In the genomic region with DNA sequence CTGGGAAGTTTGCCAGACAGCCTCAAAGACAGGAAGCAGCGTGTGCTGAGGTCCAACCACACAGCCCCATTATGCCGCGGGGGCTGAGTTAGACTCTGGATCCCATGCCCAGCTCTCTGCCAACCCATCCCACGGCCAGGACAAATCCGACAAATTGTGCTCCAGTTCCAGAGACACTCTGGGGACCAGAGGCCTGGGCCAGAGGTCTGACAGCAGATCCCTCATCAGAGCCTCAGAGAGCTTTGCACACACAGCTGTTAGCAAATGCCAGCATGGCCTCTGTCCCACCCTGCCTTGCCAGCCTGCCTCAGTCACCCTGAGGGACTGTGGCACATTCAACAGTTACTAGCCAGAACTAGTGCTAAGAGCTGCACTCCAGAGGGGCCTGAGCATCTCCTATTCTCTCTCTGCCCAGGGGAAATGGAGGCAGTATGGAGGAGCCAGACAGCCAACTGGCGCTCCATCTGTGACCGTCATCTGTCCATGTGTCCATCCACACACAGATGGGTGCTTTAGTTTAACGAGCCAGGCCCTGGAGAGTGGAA, we compare ENCODE assay signal across 14 mouse cellular contexts. TPM values are rescaled to one million over a fixed set of nuclear protein-coding genes. Genes with fewer than 3 reads are reported as not detected.
DNase-seq lines count a peak whose midpoint lies in the region; ATAC-seq and TF ChIP-seq lines count a peak whose summit lies in the region.
"Had no signal": no experiment of that assay in that cellular context is flagged by ENCODE, and none has a peak within 500 bp of the region (broad histone marks: within the 10 kb centered on the region; RNA-seq: fewer than 3 reads in every experiment).

No protein-coding gene starts in this region.

- ATAC-seq in hindbrain, postnatal 0 days, result peak; percentile 27; the same call in 1 of the 2 replicates
- ATAC-seq in liver, embryonic 12.5 days, result no peak
- ATAC-seq in kidney, embryonic 14.5 days (ENCODE audit: low FRiP score, low TSS enrichment), result no peak
- ATAC-seq: activated CD4-positive, CD25-positive, alpha-beta regulatory T cell, adult 4 months had no signal

- H3K27ac ChIP-seq in hindbrain, postnatal 0 days, result no peak overlapping the region; the same call in 1 of the 2 replicates
- H3K27ac ChIP-seq in liver, embryonic 12.5 days, result no peak overlapping the region
- H3K27ac ChIP-seq in kidney, embryonic 14.5 days (ENCODE audit: low read depth, low read length), result no peak overlapping the region
- H3K27ac ChIP-seq: liver, embryonic 14.5 days had no signal

- no peaks in the 10 kb centered on the region for H3K27me3 ChIP-seq in hindbrain, postnatal 0 days (ENCODE audit: insufficient read depth, low read length)
- H3K27me3 ChIP-seq in liver, embryonic 12.5 days (replicated peaks), result peaks cover 99% of the 10 kb centered on the region
- peaks cover 21% of the 10 kb centered on the region for H3K27me3 ChIP-seq in kidney, embryonic 14.5 days (ENCODE audit: control insufficient read depth, insufficient read depth, low read length)

- H3K4me2 ChIP-seq in hindbrain, postnatal 0 days (ENCODE audit: low read depth, low read length), result no peak overlapping the region
- no peak overlapping the region for H3K4me2 ChIP-seq in liver, embryonic 12.5 days
- H3K4me2 ChIP-seq in kidney, embryonic 14.5 days (replicated peaks; ENCODE audit: low read depth, low read length), result no peak overlapping the region

- no peak for TF ChIP-seq CTCF in hindbrain, postnatal 0 days (IDR thresholded peaks at IDR 0.05; ENCODE audit: low read depth)

- no peaks in the 10 kb centered on the region for H3K9me3 ChIP-seq in hindbrain, postnatal 0 days (ENCODE audit: low read length)
- no peaks in the 10 kb centered on the region for H3K9me3 ChIP-seq in liver, embryonic 12.5 days (replicated peaks)
- H3K9me3 ChIP-seq in kidney, embryonic 14.5 days (ENCODE audit: control insufficient read depth, low read length), result no peaks in the 10 kb centered on the region

- H3K4me1 ChIP-seq in hindbrain, postnatal 0 days (ENCODE audit: insufficient read depth, low read length), result peaks cover 29% of the 10 kb centered on the region
- peaks cover 9% of the 10 kb centered on the region for H3K4me1 ChIP-seq in liver, embryonic 12.5 days
- peaks cover 29% of the 10 kb centered on the region for H3K4me1 ChIP-seq in kidney, embryonic 14.5 days (ENCODE audit: control insufficient read depth, insufficient read depth, low read length)

- H3K36me3 ChIP-seq in hindbrain, postnatal 0 days (ENCODE audit: insufficient read depth, low read length), result no peaks in the 10 kb centered on the region
- H3K36me3 ChIP-seq in liver, embryonic 12.5 days, result no peaks in the 10 kb centered on the region
- no peaks in the 10 kb centered on the region for H3K36me3 ChIP-seq in kidney, embryonic 14.5 days (ENCODE audit: control insufficient read depth, insufficient read depth, low read length)

- no peak overlapping the region for H3K9ac ChIP-seq in hindbrain, postnatal 0 days (replicated peaks; ENCODE audit: low read length)
- no peak overlapping the region for H3K9ac ChIP-seq in liver, embryonic 12.5 days
- no peak overlapping the region; the same call in 1 of the 2 replicates for H3K9ac ChIP-seq in kidney, embryonic 14.5 days (ENCODE audit: low read depth, low read length)
- H3K9ac ChIP-seq: liver, embryonic 14.5 days had no signal

- WGBS in hindbrain, postnatal 0 days, result 41% methylated on average over 8 of the region's 8 CpGs
- 54% methylated on average over 8 of the region's 8 CpGs for WGBS in liver, embryonic 12.5 days (ENCODE audit: insufficient replicate concordance)
- 69% methylated on average over 8 of the region's 8 CpGs for WGBS in kidney, embryonic 14.5 days

- no peak overlapping the region for H3K4me3 ChIP-seq in hindbrain, postnatal 0 days (ENCODE audit: low read length)
- H3K4me3 ChIP-seq in liver, embryonic 12.5 days, result no peak overlapping the region
- H3K4me3 ChIP-seq in kidney, embryonic 14.5 days (ENCODE audit: low read length), result no peak overlapping the region

- peak; percentile 55 for DNase-seq in cerebellum, adult 9-10 months
- DNase-seq in cerebellum, postnatal 36 days, result no peak
- peak; percentile 46 for DNase-seq in right cerebral cortex, adult 18-20 months
- DNase-seq in right cerebral cortex, postnatal 14 days, result no peak
- peak; percentile 58 for DNase-seq in hindbrain, postnatal 0 days (ENCODE audit: low spot score)
- DNase-seq in thymus, postnatal 4 days, result no peak
- DNase-seq: B cell, adult 2 months; gastrocnemius, postnatal 25 days; kidney, adult 2 months had no signal

RNA-seq across cellular contexts. Expression of gene Flrt1, which starts 43.1 kb away (rescaled TPM):
- 8.4 and 10.1 TPM in 2 replicates for total RNA-seq in hindbrain, postnatal 0 days (2014; rRNA removed)
- 7.8 and 8.1 TPM in 2 replicates for polyA plus RNA-seq in hindbrain, postnatal 0 days (2015; fragmentation: Nextera tagmentation; extraction: Ambion mirVana)
- polyA plus RNA-seq in liver, embryonic 12.5 days (2016; fragmentation: Nextera tagmentation; extraction: Ambion mirVana), result 0.23 TPM in 2 replicates
- polyA plus RNA-seq in kidney, embryonic 14.5 days (2014; fragmentation: Nextera tagmentation; extraction: Ambion mirVana), result 3.0 and 5.5 TPM in 2 replicates
- total RNA-seq: MEL had no signal
- polyA plus RNA-seq: activated CD4-positive, CD25-positive, alpha-beta regulatory T cell, adult 4 months had no signal

RNA-seq across cellular contexts. Expression of gene Otub1, which starts 57.5 kb away (rescaled TPM):
- 216 and 233 TPM in 2 replicates for total RNA-seq in hindbrain, postnatal 0 days (2014; rRNA removed)
- polyA plus RNA-seq in hindbrain, postnatal 0 days (2015; fragmentation: Nextera tagmentation; extraction: Ambion mirVana), result 248 and 253 TPM in 2 replicates
- 85.0 and 85.2 TPM in 2 replicates for polyA plus RNA-seq in liver, embryonic 12.5 days (2016; fragmentation: Nextera tagmentation; extraction: Ambion mirVana)
- 237 and 255 TPM in 2 replicates for polyA plus RNA-seq in kidney, embryonic 14.5 days (2014; fragmentation: Nextera tagmentation; extraction: Ambion mirVana)

Comparison
In these comparisons a context has a peak if more than half of its experiments do, and no peak if none do; other contexts are left out.
1. DNase-seq: peak in cerebellum, adult 9-10 months (single experiment), right cerebral cortex, adult 18-20 months (single experiment) and hindbrain, postnatal 0 days (single experiment); none in cerebellum, postnatal 36 days (0 of 2), right cerebral cortex, postnatal 14 days (single experiment) and thymus, postnatal 4 days (single experiment).